Mouse (Mus musculus) ES-Bruce4 (cell line): ENCODE measurements around the gene Usp39.

Experiments
- CTCF ChIP-seq: IDR thresholded peaks from one replicate; pipeline ENCODE4 v1.8.1; 2011; ENCODE audit warnings: low read depth, low read length
- EP300 ChIP-seq: IDR thresholded peaks from 2 replicates; pipeline ENCODE4 v1.6.1; 2011; ENCODE audit warnings: low read depth, low read length; ENCODE audit not compliant: insufficient read depth
- POLR2A ChIP-seq: IDR thresholded peaks from one replicate; pipeline ENCODE4 v1.8.1; 2011; ENCODE audit warnings: low read length; ENCODE audit not compliant: insufficient read depth

GRCm38 (mm10) chr6:72292972-72293651, 51.9 kb downstream of the Usp39 start:
- TF ChIP-seq POLR2A (no peak), EP300 (no peak), CTCF (no peak)
